Mouse (Mus musculus) R1 (cell line): ENCODE data around the gene Hist1h2bm.
A peak's percentile ranks its signal among the peaks of the same experiment; 100 is the strongest.

ENCODE experiments used
- DNase-seq: peaks from one replicate; pipeline ENCODE4 v3.0.0-alpha.2; 2018; ENCODE audit warnings: low read depth, low spot score

The Hist1h2bm gene

DNA sequence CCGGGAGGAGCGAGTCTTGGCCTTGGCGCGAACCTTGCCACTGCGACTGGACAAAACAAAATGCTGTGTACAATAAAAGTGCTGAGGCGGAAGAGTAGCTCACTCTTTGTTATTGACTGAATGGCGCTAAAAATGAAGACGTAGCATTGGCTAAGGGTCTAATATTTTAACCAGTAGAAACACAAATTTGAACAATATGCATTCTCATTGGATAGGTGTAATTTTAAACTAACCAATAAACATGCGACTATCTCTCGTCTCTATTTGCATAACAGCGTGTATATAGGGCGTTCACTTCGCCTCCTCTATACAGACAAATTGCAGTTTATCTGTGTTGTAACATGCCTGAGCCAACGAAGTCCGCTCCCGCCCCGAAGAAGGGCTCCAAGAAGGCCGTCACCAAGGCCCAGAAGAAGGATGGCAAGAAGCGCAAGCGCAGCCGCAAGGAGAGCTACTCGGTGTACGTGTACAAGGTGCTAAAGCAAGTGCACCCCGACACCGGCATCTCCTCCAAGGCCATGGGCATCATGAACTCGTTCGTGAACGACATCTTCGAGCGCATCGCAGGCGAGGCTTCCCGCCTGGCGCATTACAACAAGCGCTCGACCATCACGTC, at the start of gene Hist1h2bm:
TSS of gene Hist1h2bm (plus strand) at position 288 of the 616 bp plus-strand sequence.
- peak; percentile 97 for DNase-seq

DNA sequence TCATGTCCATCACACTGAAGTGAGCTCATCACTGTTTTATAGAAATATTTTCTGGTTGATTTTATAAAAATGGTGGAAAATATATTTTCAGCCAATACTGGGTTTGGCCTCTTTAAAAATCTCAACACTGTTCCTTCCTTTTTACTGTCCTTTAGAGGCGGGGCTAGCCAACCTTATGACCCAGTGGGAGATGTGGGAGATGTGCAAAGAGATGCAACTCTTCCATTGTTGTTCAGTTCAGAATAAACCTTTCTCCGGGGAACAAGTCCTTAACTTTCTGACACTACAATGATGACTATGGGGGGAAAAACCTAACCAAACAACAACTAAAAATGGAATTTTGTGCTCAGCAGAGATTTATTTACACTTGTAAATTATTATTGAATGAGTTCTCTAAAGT, 44.5 kb upstream of the Hist1h2bm start, which contains the start of gene Olfr1360:
TSS of gene Olfr1360 (minus strand) at position 101 of the 400 bp plus-strand sequence.
- DNase-seq, result no peak

DNA sequence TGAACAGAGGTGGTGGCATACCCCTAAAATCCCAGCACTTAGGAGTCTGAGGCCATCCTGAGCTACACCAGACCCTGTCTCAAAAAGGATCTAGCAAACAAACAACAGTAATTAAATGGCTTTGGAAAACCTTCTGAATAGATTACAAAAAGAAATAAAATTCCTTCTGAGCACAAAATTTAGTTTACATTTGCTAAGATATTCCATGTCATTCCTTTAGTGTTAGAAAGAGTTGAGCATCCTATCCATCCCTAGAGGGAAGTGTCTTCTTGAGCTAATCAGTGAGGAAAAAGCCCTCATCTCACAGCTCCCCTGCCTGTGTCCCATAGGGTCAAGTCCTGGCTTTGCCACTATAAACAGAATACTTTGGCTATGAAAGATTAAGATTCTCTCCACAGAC, 24.0 kb upstream of the Hist1h2bm start, which contains the start of gene Olfr1359:
TSS of gene Olfr1359 (plus strand) at position 301 of the 400 bp plus-strand sequence.
- no peak for DNase-seq

DNA sequence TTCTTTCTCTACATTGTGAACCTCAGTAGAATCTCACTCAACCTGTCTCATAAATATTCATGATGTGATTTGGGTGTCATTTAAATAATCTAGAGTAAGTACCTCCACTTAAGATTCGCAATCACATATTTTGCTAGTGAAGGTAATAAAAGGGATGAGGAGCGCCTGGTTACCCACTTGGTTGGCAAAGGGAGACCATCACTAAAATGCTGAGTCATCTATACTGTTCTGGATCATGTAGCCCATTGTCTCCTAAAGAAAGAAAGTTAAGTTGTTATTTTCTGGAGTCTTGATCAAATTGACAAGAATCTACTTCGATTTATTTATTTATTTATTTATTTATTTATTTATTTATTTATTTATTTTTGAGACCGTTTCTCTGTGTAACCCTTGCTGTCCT, 15.2 kb upstream of the Hist1h2bm start:
- DNase-seq, result no peak

DNA sequence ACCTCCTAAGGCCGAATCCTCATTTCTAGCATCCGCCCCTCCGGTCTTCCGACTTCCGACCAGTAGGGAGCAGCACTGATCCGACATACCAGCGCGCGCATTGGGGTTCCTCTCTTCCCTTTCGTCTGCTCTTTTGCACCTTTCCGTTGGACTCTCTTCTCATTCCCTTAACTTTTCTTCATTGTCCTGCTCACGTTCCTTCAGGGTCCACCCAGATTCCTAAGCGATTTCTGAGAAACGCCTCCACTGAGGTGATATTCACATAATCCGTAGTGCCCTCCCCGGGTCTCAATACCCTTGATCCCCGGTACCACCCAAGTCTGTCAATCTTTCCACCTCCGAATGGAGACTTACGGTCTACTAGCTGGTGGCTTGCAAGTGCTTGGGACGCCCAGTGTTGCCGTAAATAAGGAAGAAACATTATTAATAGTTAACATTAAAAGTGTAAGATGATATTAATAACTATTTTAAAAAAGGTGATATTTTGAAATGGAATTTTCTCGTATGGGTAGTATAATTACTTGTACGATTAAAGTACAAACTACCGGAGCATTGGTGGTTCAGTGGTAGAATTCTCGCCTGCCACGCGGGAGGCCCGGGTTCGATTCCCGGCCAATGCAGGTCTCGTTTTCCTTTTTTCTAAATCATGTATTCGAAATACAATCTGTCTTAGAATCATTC, 11.7 kb upstream of the Hist1h2bm start:
- peak; percentile 90 for DNase-seq

DNA sequence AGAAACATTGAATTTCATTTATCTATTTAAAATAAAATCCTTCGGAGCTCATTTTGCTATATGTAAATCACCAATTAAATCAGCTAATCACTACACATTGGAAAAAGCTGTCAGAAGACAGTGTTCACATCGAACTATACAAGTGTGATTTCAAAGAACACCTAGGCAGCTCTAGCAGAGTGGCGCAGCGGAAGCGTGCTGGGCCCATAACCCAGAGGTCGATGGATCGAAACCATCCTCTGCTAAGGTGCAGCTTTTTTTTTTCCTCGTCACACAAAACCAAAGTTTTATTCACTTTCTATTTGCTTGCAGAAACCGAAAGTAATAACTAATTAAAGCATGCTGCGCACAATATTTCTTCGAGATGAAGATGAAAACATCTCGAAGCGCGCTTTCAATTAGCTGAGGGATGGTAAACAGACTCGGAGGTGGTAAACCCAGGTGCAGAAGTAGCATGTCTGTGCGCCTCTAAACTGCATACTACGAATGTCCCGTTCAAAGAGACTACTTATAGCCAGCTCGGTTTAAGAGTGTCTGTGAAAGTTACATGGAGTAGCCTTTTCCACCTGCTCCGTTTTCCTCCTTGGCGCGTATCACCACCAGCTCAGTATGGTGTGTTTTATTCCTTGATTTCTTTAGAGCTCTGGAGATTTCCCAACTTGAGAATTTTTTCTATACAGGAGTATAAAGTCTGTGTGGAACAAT, 10.9 kb upstream of the Hist1h2bm start:
- peak; percentile 68 for DNase-seq

DNA sequence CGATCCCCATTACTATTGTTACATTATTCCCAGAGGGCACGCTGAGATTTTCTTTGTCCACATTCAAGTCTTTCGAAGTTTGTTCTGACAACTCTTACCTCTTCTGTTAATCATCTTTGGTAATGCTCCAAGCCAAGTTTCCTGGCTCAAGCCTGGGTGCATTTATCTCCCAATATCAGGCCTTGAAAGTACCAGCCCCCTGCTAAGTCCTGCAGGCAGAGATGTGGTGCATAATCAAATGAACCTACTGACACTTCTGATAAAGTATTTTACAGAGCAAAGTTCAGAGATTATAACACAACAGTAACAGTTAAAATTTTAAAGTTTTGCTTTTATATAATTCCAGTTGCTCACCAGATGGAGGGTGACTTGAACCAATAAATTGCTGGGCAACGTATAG, 10.1 kb upstream of the Hist1h2bm start:
- DNase-seq, result no peak

DNA sequence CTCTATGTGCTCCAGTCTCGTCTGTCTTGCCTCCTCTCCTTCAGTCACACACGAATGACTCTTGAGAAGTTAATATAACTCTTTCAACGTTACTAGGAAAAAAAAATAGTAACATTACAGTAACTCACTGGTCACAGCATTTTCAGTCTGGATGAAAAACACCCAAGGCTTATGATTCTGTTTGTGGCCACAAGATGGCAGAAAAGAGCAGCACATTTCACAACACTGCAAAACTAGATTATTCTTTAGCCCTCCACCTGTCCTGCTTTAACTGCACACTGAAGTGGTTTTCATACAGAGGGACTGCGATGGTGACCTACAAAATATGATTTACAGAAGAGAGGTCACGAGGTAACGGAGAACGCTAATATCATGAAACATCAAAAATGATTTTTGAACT, 7.1 kb upstream of the Hist1h2bm start:
- peak; percentile 76 for DNase-seq

DNA sequence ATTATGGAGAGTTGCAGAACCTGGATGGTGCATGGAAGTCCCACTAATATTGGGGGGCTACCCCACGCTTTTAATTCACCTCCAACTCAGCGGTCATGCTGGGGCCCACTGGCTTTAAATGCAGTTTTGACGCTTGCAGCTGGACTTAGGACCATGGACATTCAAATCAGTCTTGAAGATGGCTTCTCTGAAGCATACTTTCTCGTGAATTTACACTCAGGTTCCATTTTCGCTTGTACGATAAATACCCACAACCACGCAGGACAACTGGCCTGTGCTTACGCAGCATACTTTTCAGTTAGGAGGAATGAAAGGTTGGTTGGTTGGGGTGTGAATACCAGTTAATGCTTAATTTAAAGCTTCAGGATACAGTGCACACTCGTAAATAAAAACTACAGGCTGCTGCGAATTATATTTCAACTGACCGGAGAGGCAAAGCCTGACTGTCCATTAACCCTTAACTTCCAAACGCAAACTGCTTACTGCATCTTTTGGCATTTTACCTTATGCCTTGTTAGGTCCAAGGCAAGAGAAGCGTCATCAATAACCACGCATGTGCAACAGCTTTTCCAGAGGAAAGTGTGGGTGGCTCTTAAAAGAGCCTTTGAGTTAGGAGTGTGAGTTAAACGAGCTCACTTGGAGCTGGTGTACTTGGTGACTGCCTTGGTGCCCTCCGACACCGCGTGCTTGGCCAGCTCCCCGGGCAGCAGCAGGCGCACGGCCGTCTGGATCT, 6.5 kb upstream of the Hist1h2bm start:
- DNase-seq, result peak; percentile 73

DNA sequence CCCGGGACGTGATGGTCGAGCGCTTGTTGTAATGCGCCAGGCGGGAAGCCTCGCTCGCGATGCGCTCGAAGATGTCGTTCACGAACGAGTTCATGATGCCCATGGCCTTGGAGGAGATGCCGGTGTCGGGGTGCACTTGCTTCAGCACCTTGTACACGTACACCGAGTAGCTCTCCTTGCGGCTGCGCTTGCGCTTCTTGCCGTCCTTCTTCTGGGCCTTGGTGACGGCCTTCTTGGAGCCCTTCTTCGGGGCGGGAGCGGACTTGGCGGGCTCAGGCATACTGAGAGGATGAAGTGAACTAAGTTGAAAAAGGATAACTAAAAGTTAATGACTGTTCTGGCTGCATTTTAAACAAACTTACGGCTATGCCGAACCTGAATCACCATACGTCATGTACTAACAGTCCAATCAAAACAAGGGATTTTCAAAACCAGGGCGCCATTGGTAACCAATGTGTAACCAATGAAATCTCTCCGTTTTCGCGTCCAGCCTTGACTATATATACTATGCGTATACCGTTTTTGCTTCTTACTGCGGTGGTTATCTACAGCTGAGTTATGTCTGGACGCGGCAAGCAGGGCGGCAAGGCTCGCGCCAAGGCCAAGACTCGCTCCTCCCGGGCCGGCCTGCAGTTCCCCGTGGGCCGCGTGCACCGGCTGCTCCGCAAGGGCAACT, 5.8 kb upstream of the Hist1h2bm start, which contains the start of the genes Hist1h2bl and Hist1h2ai:
TSS of gene Hist1h2bl (minus strand) at position 280 of the 676 bp plus-strand sequence.
TSS of gene Hist1h2ai (plus strand) at position 559 of the 676 bp plus-strand sequence.
- DNase-seq, result peak; percentile 98

DNA sequence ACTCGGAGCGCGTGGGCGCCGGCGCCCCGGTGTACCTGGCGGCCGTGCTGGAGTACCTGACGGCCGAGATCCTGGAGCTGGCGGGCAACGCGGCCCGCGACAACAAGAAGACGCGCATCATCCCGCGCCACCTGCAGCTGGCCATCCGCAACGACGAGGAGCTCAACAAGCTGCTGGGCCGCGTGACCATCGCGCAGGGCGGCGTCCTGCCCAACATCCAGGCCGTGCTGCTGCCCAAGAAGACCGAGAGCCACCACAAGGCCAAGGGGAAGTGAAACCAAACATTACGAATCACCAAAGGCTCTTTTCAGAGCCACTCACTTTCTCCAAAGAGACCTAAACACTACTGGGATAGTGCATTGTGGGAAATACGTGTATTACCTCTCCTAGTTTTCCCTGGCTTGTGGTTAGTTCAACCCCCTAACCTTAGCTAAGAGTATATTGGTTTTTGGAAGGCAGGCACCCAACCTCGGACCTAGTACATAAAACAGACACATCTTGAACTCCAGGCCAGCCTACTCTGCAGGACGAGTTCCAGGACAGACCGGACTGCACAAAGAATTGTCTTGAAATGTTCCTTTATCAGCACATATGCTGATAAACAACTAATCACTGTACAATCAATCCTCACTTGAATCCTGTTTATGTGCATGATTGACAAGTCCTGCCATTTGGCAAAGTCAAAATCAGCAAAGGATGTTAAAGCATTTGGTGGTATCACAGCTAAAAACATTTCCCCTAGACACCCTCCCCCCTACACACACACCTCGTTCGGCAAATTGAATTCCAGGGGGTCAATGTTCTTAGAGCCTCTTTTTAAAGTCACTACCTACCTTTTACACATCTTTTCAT, 5.1 kb upstream of the Hist1h2bm start:
- peak; percentile 84 for DNase-seq

DNA sequence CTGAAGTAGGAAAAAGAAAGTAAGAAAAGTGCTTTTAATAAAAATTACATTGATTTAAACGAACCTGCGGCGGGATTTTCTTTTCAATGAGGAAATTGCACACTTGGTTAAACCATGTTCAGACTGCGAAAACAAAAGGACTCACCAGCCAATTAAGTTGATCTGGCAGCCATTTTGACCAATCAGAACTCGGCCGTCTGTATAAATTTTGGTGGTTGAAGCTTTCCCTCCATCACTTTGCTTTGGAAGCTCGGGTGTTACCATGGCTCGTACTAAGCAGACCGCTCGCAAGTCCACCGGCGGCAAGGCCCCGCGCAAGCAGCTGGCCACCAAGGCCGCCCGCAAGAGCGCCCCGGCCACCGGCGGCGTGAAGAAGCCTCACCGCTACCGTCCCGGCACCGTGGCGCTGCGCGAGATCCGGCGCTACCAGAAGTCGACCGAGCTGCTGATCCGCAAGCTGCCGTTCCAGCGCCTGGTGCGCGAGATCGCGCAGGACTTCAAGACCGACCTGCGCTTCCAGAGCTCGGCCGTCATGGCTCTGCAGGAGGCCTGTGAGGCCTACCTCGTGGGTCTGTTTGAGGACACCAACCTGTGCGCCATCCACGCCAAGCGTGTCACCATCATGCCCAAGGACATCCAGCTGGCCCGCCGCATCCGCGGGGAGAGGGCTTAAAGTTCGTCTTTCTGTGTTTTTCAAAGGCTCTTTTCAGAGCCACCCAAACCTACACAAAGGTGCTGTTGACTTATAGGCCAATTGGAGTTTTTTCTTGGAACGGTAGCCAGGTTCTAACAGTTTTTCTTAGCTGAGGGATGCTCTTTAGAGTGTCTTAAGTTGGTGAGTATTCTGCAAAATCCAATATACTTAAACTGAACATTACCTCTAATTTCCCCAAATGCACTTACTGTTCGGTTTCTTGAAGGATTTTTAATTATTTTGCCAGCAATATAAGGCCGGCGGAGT, 4.2 kb upstream of the Hist1h2bm start, which contains the start of gene Hist1h3h:
TSS of gene Hist1h3h (plus strand) at position 263 of the 961 bp plus-strand sequence.
- DNase-seq, result peak; percentile 96

DNA sequence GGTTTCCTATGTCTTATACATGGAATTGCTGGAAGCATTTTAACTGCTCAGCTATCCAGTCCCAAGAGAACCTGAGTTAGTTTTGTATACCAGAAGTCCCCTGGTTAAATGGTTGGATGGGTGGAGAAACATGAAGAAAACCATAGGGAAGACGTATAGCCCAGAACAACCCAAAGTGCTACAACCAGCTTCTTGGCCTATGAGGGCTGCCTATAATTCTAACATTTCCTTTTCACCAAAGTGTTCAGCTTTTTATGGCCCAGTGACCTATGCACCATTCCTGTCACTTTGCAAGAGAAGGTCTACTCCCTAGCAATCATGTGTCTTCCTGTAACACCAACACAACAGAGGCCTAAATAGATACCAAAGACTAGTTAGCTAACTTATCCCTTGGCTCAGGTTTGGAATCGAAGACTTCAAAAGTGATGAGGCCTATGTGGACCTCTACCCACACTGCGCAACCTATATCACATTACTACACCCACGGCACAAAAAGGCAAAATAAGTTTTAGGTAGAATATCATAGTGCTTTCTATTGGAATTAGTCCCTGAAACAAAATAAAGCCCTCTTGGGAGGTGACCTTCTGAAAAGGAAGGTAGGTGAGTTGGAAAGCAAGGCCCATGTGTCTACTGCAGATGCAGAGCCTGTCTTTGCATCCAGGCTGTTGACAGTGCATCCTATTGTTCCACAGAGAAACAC, 3.3 kb upstream of the Hist1h2bm start:
- DNase-seq, result peak; percentile 72

DNA sequence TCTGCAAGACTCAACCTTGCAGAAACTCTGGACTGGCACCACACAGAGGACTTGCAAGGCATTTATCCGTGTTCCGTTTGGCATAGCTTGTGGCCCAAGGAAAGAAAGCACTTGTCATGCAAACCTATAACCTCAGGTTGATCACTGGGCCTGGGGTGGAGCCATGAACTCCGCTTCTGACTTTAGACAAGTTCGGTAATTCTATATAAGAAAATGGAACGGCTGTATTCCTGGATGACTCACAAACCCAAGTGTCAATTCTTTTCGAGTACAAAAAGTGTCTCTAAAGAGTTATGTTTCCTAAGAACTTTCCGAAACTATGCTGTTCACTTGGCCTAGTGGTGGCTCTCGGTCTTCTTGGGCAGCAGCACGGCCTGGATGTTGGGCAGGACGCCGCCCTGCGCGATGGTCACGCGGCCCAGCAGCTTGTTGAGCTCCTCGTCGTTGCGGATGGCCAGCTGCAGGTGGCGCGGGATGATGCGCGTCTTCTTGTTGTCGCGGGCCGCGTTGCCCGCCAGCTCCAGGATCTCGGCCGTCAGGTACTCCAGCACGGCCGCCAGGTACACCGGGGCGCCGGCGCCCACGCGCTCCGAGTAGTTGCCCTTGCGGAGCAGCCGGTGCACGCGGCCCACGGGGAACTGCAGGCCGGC, 612 bp upstream of the Hist1h2bm start:
- peak; percentile 72 for DNase-seq

DNA sequence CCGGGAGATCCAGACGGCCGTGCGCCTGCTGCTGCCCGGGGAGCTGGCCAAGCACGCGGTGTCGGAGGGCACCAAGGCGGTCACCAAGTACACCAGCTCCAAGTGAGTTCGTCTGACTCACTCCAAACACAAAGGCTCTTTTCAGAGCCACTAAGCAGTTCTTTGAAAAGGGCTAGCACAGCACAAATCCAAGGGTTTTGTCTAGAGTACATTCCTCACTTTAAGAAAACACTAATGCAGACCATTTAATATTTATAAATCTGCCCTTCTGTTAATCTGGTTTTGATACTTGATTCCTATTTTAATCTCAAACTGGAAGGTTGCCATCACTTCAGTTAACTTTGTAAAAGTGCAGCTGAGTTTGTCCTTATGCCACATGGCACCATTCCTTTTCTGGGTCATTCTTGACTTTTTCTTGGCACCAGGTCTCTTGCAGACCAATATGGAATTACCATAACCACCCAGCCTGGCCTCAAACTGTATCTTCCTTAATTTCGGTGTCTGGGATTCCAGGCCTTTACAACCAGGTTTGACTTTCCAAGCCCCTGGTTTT, 605 bp downstream of the Hist1h2bm start:
- DNase-seq, result peak; percentile 54

DNA sequence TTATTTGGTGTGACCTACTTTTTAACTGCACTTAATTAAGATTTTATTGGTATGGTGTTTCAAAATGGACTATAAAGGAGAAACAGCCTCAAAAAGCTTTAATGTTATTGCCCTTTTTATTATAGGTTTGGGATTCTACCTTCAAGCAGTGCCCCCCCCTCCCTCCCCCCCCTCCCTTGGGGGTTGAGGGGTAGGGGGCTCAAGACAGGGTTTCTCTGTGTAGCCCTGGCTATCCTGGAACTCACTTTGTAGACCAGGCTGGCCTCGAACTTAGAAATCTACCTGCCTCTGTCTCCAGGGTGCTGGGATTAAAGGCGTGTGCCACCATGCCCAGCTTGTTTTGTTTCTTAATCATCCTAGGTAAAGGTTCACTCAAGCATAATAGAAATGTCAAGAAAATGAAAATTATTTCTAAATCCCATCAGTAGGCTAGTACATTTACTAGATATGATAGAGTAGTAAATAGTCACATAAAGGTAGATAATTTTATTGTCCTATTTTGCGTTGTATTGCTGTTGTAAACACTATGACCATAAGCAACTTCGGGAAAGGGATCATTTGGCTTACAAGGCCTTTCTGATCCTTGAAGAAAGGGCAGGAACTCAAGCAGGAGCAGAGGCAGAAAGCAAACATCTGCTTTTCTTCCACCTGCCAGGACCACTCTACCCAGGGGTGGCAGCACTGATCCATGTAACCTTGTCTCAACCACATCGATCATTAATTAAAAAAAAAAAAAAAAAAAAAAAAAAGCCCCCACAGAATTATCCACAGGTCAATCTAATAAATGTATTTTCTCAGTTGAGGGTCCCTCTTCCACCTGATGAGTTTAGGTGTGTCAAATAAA, 1.4 kb downstream of the Hist1h2bm start:
- no peak for DNase-seq
